Mouse (Mus musculus) heart, embryonic 14.5 days (tissue): ENCODE measurements around the gene Naa25. TPM values are rescaled to one million over a fixed set of nuclear protein-coding genes. Genes with fewer than 3 reads are reported as not detected.

ENCODE experiments used
- ATAC-seq: fragments of 200-750 bp; cut with Nextera tagmentation; 2 replicates; pipeline ENCODE4 v1.8.0; 2017; ENCODE audit warnings: low read depth, moderate TSS enrichment; ENCODE audit not compliant: insufficient number of reproducible peaks, insufficient read depth, low FRiP score
- H3K27ac ChIP-seq, 2 experiments: fragments of 200-500 bp in 1 of 2; fragments of 300-500 bp in 1 of 2; sonication (generic) in 1 of 2; replicated peaks in 1 of 2; 2 replicates each; pipeline ENCODE4 v1.5.1; 2012 to 2014; ENCODE audit warnings: low read depth in 2 of 2, low read length in 2 of 2, control low read depth in 1 of 2, mild to moderate bottlenecking in 1 of 2, mixed read lengths in 1 of 2; ENCODE audit not compliant: control insufficient read depth in 1 of 2, insufficient read depth in 1 of 2
- H3K27me3 ChIP-seq: fragments of 300-500 bp; sonication (generic); 2 replicates; pipeline ENCODE4 v1.6.1; 2014; ENCODE audit warnings: mild to moderate bottlenecking, low read length, control low read depth; ENCODE audit not compliant: control insufficient read depth, insufficient read depth
- H3K36me3 ChIP-seq: fragments of 300-500 bp; sonication (generic); 2 replicates; pipeline ENCODE4 v1.6.1; 2014; ENCODE audit warnings: mild to moderate bottlenecking, control low read depth, low read length, mixed read lengths; ENCODE audit not compliant: control insufficient read depth, insufficient read depth
- H3K4me1 ChIP-seq, 2 experiments: fragments of 200-500 bp in 1 of 2; fragments of 300-500 bp in 1 of 2; sonication (generic) in 1 of 2; 2 replicates each; pipeline ENCODE4 v1.6.1; 2012 to 2014; ENCODE audit warnings: low read length in 2 of 2, control low read depth in 1 of 2, mixed read lengths in 1 of 2; ENCODE audit not compliant: control insufficient read depth in 2 of 2, insufficient read depth in 2 of 2
- H3K4me2 ChIP-seq: fragments of 300-500 bp; sonication (generic); 2 replicates; pipeline ENCODE4 v1.6.1; 2014; ENCODE audit warnings: mild to moderate bottlenecking, low read length
- H3K4me3 ChIP-seq, 2 experiments: fragments of 200-500 bp in 1 of 2; fragments of 300-500 bp in 1 of 2; sonication (generic) in 1 of 2; 2 replicates each; pipeline ENCODE4 v1.5.1; 2012 to 2014; ENCODE audit warnings: low read length in 2 of 2, mild to moderate bottlenecking in 2 of 2, control low read depth in 1 of 2, low read depth in 1 of 2, moderate library complexity in 1 of 2; ENCODE audit not compliant: control insufficient read depth in 1 of 2, insufficient read depth in 1 of 2
- H3K9ac ChIP-seq: fragments of 300-500 bp; sonication (generic); 2 replicates; pipeline ENCODE4 v1.6.1; 2014; ENCODE audit warnings: mild to moderate bottlenecking, low read length
- H3K9me3 ChIP-seq: fragments of 300-500 bp; sonication (generic); 2 replicates; pipeline ENCODE4 v1.6.1; 2016; ENCODE audit warnings: low read length, control low read depth; ENCODE audit not compliant: control insufficient read depth
- WGBS: fragments of 180-500 bp; shearing (Covaris S2); extraction: QIAGEN DNeasy Blood & Tissue Kit; methylation state at CpG from one replicate; pipeline ENCODE4 v1.1.7; 2014; 5-methylcytosine and 5-hydroxymethylcytosine counted together
- polyA plus RNA-seq: library from polyadenylated mRNA; unstranded; fragments of >200 nt; fragmentation: Nextera tagmentation; extraction: Ambion mirVana; gene quantifications from 2 replicates; pipeline ENCODE4 v1.2.1, GENCODE M21; 2014

Gene Naa25
- polyA plus RNA-seq, 1 experiment from 2014 or later = 32.8 TPM

- no peak overlapping the region for H3K4me2 ChIP-seq
- no peak for ATAC-seq
- H3K36me3 ChIP-seq = peaks cover 67% of the 10 kb centered on the region
- H3K27me3 ChIP-seq = no peaks in the 10 kb centered on the region
- no peak overlapping the region for H3K4me3 ChIP-seq
- no peak overlapping the region for H3K9ac ChIP-seq
- WGBS = 97% methylated on average over 3 of the region's 3 CpGs
- H3K27ac ChIP-seq = no peak overlapping the region
- H3K4me1 ChIP-seq = peaks cover 5 to 11% of the 10 kb centered on the region in 2 experiments
- H3K9me3 ChIP-seq = no peaks in the 10 kb centered on the region
Observed at GRCm38 (mm10) chr5:121448450-121448849, 50.7 kb downstream of the Naa25 start.

GRCm38 (mm10) chr5:121449976-121450375 is 52.2 kb downstream of the Naa25 start:
- Histone ChIP-seq H3K9me3 (no peaks in the 10 kb centered on the region), H3K27ac (no peak overlapping the region), H3K4me2 (no peak overlapping the region), H3K9ac (no peak overlapping the region), H3K4me3 (no peak overlapping the region), H3K4me1 (peaks cover 20 to 25% of the 10 kb centered on the region in 2 experiments), H3K27me3 (no peaks in the 10 kb centered on the region), H3K36me3 (peaks cover 51% of the 10 kb centered on the region)
- 72% methylated on average over 6 of the region's 6 CpGs for WGBS
- ATAC-seq = no peak

GRCm38 (mm10) chr5:121450476-121450875 is 52.7 kb downstream of the Naa25 start:
- 85% methylated on average over 9 of the region's 9 CpGs for WGBS
- Histone ChIP-seq H3K27me3 (no peaks in the 10 kb centered on the region), H3K36me3 (peaks cover 46% of the 10 kb centered on the region), H3K9ac (no peak overlapping the region), H3K4me3 (no peak overlapping the region), H3K4me2 (peak overlapping the region; percentile 77; the same call in 1 of the 2 replicates), H3K27ac (no peak overlapping the region), H3K4me1 (peaks cover 20 to 25% of the 10 kb centered on the region in 2 experiments), H3K9me3 (no peaks in the 10 kb centered on the region)
- ATAC-seq = no peak

GRCm38 (mm10) chr5:121451203-121451602 is 53.5 kb downstream of the Naa25 start:
- peak overlapping the region; percentile 72 to 91 for H3K4me3 ChIP-seq
- H3K9me3 ChIP-seq = no peaks in the 10 kb centered on the region
- peaks cover 20 to 25% of the 10 kb centered on the region in 2 experiments for H3K4me1 ChIP-seq
- no peaks in the 10 kb centered on the region for H3K27me3 ChIP-seq
- peaks cover 39% of the 10 kb centered on the region for H3K36me3 ChIP-seq
- peak overlapping the region; percentile 77 for H3K4me2 ChIP-seq
- WGBS = 30% methylated on average over 8 of the region's 8 CpGs
- ATAC-seq = no peak
- H3K9ac ChIP-seq = peak overlapping the region; percentile 98
- peak overlapping the region in 1 of 2 experiments; percentile 98; a peak in 2 of 4 replicates for H3K27ac ChIP-seq

- Histone ChIP-seq H3K4me2 (peak within 1 kb of the TSS; percentile 87), H3K27me3 (no peaks in the 10 kb centered on the region), H3K4me1 (peaks cover 20 to 25% of the 10 kb centered on the region in 2 experiments), H3K9me3 (no peaks in the 10 kb centered on the region), H3K9ac (peak within 1 kb of the TSS; percentile 98), H3K36me3 (peaks cover 35% of the 10 kb centered on the region), H3K4me3 (peak within 1 kb of the TSS; percentile 72 to 91), H3K27ac (peak within 1 kb of the TSS; percentile 89 to 98)
- 0% methylated on average over 17 of the region's 17 CpGs for WGBS
- ATAC-seq = no peak
Observed at GRCm38 (mm10) chr5:121451644-121452025, 53.9 kb downstream of the Naa25 start, which contains the start of gene Tmem116. Gene Tmem116, plus strand, starts transcription at chr5:121451893.

GRCm38 (mm10) chr5:121452026-121452869 is 54.5 kb downstream of the Naa25 start, which contains the start of gene Erp29:
Gene Erp29, minus strand, starts transcription at chr5:121452506.
- no peaks in the 10 kb centered on the region for H3K9me3 ChIP-seq
- H3K27ac ChIP-seq = peak within 1 kb of the TSS; percentile 89 to 98
- H3K9ac ChIP-seq = peak within 1 kb of the TSS; percentile 98
- no peaks in the 10 kb centered on the region for H3K27me3 ChIP-seq
- peaks cover 20 to 25% of the 10 kb centered on the region in 2 experiments for H3K4me1 ChIP-seq
- peak; percentile 87 for ATAC-seq
- peak within 1 kb of the TSS; percentile 87 for H3K4me2 ChIP-seq
- peak within 1 kb of the TSS; percentile 72 to 91 for H3K4me3 ChIP-seq
- WGBS = under 1% methylated on average over 84 of the region's 97 CpGs
- H3K36me3 ChIP-seq = peaks cover 29% of the 10 kb centered on the region

GRCm38 (mm10) chr5:121452906-121453305 is 55.2 kb downstream of the Naa25 start:
- Histone ChIP-seq H3K27ac (peak overlapping the region; percentile 89 to 98), H3K4me2 (peak overlapping the region; percentile 87), H3K9me3 (no peaks in the 10 kb centered on the region), H3K4me1 (peaks cover 20 to 25% of the 10 kb centered on the region in 2 experiments), H3K4me3 (peak overlapping the region; percentile 58 to 91), H3K9ac (peak overlapping the region; percentile 96), H3K27me3 (no peaks in the 10 kb centered on the region), H3K36me3 (peaks cover 23% of the 10 kb centered on the region)
- 6% methylated on average over 9 of the region's 9 CpGs for WGBS
- ATAC-seq = 0 out of 2 replicates have a peak, but pooled peaks have one; percentile 4
